Mouse (Mus musculus) gastrocnemius, postnatal 36 days (tissue): ENCODE results near the gene Plekhm3. TPM values are rescaled to one million over a fixed set of nuclear protein-coding genes. Genes with fewer than 3 reads are reported as not detected.

Experiments
- DNase-seq, 2 experiments: peaks; one replicate each; pipeline ENCODE4 v3.0.0; 2022
- intact Hi-C: fragments of 180-260 bp; cut with DNase I; formaldehyde crosslinking; loops from one replicate; pipeline ENCODE4 v1.15.1; 2025
- total RNA-seq, 2 experiments: library from RNA; stranded (reverse); gene quantifications; 2 replicates each; pipeline ENCODE4 v1.2.3; 2021

The Plekhm3 gene
- total RNA-seq, 2 experiments from 2014 or later: 4.7 to 6.7 TPM

DNA sequence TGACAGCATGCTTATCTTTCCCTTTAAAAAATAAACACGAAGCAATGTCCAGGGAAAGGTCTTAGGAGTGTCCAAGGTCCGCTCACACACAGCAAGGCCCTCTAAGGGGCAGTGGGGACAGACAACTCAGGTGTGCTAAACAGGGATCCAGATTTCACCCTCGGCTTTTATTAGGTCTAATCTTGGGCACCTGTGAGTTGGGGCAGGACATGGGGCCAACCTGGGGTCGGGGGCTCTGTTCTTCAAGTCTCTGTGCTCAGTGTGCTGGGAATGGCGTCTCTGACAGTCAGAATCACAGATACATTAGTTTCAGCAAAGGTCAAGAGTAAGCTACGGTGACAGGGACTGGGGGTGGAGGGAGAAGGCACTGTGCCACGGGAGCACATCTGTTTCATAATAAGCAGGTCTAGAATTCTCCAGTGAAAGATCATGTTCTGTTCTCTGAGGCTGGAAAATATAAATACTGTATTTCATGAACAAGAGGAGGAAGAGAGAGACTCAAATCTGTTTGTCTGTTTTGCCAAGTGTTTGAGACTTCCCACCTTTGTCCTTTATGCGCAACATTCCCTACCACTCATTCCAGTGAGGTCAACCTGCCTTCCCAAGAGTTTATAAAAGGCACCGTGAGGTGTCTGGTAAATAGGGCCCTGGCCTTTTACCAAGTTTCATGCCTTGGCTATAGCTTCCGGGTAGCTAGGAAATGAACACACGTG, 163.9 kb downstream of the Plekhm3 start:
- intact Hi-C loops: loop anchor here (5.0 kb wide), 1 partner anchor 55 kb away; the partner anchor contains the start of gene Fzd5
- peak; percentile 26 to 32 for DNase-seq

DNA sequence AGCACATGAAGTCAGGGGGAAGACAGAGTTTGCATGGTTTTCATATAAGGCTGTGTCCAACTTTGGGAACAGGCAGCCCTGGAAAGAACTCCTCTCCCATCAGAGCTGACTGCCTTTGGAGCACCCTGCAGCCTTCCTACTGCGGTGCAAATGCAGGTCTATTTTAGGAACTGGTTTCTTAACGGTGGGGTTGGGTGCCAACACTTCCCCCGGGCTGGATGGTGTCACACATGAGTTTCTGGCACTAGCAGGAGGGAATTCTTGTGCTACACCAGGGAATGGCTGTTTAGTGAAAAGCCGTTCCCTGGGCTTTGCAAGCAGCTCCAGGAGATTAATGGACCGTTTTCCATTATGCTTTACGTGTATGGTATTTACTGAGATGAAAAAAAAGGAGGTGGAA, 164.8 kb downstream of the Plekhm3 start:
- intact Hi-C loops: loop anchor here (5.0 kb wide), 1 partner anchor 55 kb away; the partner anchor contains the start of gene Fzd5
- DNase-seq: peak; percentile 50 to 51

DNA sequence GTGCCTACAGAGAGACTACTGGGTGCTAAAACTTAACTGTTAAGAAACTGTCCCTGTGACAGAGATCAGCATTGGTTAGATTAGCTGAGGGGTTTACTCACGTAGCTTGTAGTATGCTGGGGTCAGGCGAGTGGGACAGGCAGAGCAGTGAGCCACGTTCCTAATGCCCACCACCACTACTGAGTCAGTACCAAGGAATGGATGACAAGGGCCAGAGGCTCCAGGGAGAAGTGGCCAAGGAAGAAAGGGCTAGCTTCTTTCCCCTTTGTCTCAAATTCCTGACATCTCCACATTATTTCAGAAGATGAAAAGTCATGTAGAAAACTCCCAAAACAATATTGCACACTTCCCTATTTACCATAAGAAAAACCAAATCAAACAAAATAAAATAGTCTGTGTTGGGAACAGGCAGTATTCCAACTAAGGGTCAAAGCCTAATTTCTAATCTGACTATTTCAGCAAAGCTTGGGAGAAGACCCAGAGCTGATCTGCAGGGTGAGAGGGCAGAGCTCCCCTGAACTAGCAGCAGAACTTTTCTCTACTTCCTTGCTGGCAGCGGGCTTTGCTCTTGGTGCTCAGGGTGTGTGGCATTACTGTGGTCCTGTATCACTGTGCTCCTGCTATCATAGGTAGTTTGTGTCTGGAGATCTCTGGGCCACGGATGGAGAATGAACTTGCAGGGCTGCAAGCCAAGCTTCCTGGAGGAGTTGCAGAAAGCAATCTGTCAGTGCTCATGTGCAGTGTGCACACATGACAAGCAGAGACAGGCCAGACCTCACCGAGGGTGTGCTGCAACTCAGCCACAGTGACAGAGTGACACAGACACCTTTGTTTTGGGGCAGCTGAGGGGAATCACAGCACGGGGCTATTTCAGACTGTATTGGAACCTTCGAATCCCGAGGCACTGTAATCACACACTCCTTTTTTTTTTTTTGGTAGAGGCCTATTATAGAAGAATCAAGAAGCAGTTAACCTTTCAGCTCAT, 165.5 kb downstream of the Plekhm3 start:
- DNase-seq: no peak
- intact Hi-C loops: loop anchor here (5.0 kb wide), 1 partner anchor 54 kb away; the partner anchor contains the start of gene Fzd5

DNA sequence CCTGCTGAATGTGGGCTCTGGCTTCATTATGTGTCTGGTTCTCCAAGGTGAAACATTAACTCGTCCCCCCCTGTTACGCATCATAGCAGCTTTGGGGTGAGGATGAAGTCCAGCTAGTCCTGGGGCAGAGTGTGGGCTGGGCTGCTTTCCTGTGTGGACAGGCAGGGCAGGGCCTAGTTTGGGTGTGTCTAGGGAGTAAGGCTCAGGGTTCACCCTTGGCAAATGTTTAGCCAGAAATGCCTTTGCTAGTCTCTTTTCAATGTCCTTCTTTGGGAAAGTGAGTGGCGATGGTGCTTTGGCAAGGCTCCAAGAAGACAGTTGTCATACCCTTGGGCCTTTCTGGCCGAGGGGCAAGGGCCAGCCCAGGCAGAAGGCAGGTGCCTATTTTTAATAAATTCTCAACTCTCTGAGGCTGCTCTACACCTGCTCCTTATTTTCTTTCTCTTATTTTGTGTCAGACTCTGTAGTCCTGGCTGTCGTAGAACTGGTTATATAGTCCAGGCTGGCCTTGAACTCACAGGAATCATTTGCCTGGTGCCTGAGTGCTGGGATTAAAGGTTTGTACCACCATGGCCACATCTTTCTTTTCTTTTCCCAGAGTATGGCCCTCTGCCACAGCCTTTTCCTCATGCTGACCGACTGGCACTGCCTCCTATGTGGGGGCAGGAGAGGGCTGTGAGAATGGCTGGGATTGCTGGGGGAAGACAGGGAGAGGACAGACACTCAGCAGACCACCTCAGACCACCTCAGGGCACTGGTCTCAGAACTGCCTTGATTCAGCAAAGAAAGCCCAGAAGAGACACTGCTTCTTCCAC, 168.7 kb downstream of the Plekhm3 start:
- DNase-seq: no peak
- intact Hi-C loops: no loop called here

DNA sequence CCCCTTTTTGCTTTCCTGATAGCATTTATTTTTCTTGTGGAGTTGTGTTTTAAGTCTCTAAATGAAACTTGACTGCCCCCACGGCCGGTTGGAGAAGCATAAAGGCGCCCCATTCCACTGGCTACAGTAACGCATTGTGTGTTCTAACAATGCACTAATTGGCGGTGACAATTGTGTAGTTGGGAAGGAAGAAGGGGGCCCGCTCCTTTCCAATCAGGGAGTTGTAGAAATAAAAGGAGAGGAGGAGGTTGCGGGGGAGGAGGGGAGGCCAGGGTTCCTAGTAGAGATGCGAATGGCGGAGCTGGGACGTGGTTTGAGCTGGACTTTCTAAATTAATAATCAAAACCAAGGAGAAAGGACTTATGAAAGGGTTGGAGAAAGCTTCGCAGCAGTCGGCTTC, 176.8 kb downstream of the Plekhm3 start:
- intact Hi-C loops: no loop called here
- no peak for DNase-seq

DNA sequence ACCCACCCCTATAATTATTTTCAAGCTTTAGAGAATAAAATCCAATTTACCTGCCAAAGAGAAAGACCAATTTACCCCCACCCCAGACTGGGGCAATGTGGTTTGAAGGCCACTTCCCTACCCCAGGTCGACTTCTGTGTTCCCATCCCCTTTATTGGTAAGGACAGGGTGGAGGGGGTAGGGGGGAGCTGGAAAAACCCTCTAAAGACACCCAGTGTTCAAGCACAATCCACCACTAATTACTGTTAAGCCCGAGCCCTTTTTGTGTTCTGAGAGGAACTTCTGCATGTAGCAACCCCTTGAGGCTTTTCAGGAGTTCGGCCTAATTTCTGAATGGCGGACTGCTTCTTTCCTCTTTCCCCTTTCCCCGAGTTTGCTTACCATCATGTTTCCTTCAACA, 177.2 kb downstream of the Plekhm3 start:
- intact Hi-C loops: no loop called here
- no peak for DNase-seq

DNA sequence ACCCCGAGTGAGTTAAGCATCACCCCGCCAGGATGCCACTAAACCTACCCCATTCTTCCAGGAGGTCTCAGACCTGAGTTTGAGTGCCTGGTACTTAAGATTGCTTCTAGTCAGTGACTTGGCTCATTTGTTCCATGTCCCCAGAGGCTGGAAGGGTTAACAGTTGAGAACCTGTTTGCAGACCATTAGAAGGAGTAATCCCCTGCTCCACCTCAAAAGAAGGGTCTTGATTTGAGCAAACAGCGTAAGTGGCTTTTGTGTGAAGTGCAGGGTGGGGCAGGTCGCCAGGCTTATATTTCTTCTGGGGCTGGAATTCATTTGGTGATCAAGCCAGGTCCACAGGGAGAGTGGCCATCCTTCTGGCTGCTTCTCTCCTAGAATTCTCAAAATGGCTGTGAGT, 183.3 kb downstream of the Plekhm3 start:
- intact Hi-C loops: no loop called here
- DNase-seq: no peak

DNA sequence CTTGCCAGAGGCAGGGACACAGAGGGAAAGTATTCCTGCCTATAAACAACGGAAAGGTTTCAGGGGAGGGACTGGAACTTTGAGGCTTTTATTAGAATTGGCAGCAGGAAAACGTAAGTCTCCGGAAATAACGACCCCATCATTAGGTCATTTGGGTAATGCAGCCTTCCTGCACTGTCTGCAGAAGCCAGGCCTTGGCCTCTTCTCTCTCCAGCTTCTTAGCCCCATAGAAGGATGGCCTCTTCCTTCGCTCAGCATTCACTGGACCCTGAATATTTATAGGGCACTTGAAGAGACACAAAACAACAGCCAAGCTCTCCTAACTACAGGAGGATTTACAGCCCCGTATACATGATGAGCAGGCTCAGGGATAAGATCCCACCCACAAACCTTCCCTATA, 186.5 kb downstream of the Plekhm3 start:
- intact Hi-C loops: no loop called here

DNA sequence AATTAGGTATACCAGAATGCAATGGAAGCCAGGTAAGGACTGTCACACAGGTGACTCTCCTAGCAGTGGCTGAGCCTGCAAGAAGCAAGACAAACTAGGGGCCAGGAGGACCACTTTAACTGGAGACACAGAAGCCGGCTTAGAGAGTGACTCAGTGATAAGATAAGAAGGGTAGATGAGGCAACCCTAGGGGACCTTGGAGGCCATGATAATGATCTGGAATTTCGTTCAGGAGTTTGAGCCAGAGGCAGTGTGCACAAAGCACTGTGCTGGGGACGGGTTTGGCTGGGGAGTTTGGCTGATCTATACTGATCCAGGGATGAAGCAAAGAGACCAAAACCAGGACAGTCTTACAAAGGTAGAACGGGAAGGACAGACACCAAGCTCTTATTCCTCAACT, 195.0 kb downstream of the Plekhm3 start:
- no peak for DNase-seq
- intact Hi-C loops: no loop called here

More for the DNA sequence above, 186.5 kb downstream of the Plekhm3 start:
- DNase-seq: no peak

DNA sequence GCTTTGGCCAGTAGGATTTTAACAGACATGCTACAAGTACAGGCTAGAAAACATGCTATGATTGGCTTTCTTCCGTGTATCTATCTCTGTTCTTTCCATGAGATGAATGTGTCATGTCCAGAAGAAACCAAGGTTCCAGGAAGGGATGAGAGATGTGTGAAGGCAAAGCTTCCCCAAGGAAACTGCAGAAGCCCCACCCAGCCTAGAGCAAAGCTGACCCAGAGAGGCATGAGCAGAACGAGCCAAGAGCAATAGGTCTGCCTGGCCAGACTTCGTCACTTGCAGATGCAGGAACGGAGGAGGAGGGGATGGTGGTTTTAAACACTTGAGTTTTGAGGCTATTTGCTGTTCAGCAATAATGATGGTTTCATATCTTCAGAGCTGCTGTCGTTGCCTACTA, 198.9 kb downstream of the Plekhm3 start:
- no peak for DNase-seq
- intact Hi-C loops: no loop called here

DNA sequence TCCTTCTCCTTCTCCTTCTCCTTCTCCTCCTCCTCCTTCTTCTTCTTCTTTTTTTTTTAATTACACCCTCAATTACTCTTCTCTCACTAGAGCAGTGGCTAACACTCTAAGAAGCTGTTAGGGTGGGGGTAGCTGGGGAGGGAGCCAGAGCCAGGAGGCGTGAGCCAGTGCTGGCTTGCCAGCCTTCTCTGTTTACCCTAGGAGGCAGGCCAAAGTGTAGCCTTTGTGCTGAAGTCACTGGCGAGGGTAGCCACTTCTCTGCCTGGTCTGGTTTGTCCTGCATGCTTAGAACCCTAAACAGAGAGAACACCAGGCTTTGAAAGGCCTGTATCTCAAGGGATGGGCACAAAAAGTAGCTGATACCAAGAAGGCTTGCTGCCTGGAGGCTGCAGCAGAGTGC, 199.4 kb downstream of the Plekhm3 start:
- DNase-seq: peak in 1 of 2 experiments; percentile 18
- intact Hi-C loops: no loop called here

DNA sequence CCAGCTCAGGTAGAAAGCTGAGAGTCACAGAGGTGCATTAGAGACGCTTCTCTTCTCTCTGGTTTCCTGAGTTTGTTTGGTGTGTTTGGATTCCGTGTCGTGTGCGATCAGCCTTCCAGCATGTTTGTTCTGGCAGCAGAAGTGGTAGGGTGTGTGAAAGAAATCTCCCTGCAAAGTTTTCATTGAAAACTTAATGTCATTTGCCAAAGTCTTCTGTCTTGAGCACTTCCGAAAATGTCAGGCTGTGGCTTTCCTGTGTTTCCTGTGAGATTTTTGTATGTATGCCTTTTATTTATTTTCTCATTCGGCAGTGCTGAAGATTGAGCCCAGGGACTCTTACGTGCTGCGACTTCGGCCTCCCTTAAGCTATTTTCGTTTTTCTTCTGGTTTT, 200.0 kb downstream of the Plekhm3 start:
- intact Hi-C loops: no loop called here
- no peak for DNase-seq

DNA sequence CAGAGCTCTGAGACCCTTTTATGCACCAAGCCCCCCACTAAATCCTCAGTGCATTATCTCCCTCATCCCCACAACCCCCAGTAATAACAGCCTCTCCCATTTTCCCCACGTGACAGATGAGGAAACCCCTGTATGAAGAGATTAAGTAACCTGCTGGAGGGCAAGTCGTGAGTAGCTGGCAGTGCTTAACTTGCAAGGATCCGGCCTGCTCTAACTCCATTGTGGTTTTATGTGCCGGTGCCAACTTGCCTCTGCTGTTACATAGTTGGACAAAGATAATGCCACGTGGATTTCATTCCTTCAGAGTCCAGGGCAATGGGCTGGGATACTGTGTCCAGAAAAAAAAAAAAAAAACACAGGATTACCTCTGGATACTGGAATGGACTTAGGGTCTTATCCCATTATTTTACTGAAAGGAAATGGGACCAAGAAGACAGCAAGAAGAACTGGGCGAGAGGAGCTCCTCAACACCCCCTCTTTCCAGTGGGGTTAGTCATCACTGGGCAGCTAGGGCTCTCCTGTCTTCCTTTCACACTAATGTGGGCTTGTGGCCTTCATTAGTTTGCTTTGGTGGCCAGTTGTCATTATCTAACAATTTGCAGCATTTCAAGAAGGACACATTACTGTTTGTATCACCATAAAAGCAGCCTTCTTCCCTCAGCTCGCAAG, 200.5 kb downstream of the Plekhm3 start:
- no peak for DNase-seq
- intact Hi-C loops: no loop called here

DNA sequence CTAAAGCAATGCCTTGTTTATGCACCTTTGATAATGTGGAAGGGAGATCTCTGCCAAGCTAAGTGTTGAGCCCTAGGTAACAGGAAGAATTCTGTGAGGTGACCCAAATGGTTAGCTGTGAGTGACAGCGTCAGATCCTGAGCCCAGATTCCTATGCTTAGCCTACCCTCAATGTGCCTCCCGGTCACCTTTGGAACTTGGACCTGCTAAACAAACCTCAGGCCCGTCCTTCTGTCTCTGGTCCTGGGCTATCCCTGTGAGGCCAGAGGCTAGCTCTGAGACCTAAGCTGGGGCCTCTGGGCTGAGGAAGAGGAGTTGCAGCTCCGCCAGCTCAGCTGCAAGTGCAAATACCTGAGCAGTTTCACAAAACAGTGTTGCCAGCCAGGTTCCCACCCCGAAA, 202.0 kb downstream of the Plekhm3 start:
- no peak for DNase-seq
- intact Hi-C loops: no loop called here

DNA sequence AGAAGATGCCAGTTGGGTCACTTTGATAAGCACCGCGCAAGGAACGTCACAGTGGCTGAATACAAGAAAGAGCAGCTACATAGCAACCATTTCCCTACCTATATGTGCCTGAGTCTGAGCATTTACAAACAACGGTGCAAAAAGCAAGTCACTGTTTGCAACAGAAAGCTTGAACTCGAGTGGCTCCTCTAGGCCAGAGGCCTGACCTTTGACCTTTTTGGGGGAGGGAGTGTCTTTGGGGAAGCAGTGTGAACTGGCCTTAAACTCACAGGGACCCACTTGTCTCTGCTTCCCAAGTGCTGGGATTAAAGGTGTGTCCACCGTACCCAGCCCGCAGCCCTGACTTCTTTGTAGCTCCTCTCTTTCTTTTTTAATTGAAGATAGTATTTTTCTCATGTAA, 203.0 kb downstream of the Plekhm3 start:
- DNase-seq: no peak
- intact Hi-C loops: no loop called here

DNA sequence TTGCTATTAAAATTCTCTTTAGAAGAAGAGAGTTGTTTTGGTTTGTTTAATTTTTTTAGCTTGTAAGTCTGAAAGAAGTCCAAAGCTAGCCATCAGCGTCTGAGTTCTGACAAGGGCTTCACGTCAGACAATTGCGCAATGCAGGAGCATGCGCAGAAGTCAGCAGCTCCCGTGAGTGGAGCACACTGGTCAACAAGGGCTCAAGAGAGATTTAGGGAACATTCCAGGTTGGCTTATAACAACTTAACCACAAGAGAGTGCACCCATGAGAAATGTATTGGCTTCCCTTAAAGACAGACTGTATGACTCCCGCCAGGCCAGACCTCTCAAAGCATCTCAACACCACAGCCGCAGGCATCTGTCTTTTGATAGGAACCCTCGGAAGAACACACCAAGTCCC, 203.5 kb downstream of the Plekhm3 start:
- intact Hi-C loops: no loop called here
- DNase-seq: peak; percentile 30 to 31

DNA sequence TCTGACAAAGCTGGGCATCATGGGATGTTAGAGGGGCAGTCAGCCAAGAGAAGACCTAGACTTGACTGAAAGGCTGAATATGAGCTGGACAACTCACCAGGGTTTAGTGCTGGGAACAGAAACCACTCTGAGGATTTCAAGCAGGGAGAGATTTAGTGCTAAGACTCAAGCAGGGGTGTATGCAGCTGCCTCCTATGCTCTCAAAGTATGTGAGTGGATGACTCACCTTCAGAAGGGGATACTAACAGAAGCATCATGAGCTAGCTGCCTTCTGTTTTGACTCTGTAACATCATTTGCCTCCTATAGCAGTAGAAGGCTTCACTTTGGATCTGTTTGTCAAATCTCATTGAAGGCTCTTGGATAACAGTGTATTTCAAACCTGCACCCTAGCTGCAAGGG, 212.0 kb downstream of the Plekhm3 start:
- intact Hi-C loops: no loop called here

DNA sequence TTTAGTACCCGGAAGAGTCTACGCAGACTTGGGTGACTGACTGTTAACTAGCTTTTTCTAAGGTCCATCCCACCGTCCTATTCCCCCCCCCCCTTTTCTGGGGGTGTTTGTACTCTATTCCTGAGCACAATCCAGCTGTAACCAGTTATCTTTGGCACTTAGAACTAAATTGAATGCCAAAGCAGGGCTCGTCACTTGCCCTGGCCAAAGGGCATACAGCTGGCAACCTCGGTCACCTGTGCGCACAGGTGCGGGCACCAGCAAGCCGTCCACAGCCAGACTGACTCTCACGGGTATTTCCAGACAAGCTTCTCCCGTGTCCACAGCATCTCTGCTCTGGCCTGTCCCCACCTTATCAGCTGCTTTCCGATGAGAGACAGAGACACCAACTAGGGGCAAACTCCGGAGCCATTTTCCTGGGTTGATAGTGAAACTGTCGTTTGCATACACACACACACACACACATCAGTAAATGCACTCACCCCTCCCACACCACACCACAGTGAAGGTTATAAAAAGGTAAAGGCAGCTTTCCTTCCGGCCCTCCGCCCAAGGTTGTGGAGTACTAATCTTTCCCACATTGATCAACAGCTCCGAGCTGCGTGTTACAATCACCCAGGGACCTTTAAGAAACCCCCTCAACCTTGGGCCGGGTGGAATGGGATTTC, 213.7 kb downstream of the Plekhm3 start:
- intact Hi-C loops: no loop called here
- no peak for DNase-seq

More for the DNA sequence above, 212.0 kb downstream of the Plekhm3 start:
- no peak for DNase-seq

DNA sequence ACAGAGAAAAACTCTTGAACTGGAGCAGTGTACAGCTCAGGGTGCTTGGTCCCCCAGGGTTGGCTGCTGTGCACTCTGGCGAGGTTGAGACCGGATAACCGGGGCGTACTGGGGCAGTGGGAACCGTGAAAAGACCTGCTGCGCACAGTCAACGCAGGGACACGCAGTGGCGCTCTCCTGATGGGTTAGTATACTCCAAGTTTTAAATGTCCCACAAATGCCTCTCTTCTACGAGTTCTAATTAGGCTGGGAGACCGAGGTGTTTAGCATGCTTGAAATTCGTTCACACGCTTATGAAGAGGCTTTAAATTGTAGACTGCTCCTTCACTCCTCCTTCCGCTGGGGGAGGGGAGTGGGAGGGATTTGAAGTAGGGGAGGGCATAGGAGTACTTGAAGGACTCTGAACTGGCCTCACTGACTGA, 218.0 kb downstream of the Plekhm3 start:
- intact Hi-C loops: loop anchor here (5.0 kb wide), 2 partner anchors 54 to 184 kb away; no protein-coding TSS in a partner anchor
- DNase-seq: no peak
